Mouse (Mus musculus): ENCODE measurements around the gene Mapkapk2. TPM values are rescaled to one million over a fixed set of nuclear protein-coding genes. Genes with fewer than 3 reads are reported as not detected.

Gene Mapkapk2
- polyA plus RNA-seq, 1 experiment from 2014 or later, result 52.3 TPM

DNA sequence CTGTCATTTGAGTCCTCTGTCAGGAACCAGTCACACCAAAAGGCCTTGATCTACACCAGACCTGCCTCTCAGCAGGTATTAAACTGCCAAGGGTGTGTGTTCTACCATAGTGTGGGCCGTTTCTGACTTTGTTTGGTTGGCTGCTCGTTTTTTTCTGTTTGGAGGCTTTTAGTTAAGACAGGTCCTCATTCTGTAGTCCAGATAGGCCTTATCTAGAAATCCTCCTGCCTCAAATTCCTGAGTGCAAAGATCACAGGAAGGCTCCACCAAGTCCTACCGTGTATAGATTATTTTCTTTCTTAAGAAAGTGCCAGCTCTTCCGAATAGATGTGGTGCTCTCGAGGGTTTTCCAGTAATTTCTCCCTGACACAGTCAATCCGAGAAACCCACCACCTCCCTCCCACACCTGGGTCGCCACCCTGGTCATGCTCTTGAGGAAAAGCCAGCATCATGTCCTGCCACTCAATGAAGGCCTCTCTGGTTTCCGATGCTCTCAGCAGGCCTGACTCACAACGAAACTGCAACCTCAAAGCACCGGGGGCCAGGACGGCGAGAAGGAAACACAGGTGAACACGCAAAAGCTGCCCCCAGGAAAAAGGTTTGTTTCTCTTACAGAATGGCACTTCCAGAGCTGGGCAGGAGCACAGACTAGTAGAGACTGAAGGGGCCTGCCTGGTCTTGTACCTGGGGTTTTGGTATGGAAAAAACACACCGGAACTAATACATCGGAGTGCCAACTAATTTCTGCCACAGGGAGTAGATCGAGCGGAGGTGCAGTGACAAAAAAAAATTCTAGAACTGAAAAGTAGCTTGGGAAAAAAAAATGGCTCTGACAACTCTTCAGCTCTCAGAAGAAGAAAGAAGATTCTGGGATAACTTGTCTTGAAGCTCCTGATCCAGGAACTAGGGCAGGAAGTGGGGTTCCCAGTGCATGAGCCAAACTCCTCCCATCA lies 87.1 kb downstream of the Mapkapk2 start:
- no peaks in the 10 kb centered on the region for H3K4me1 ChIP-seq (replicated peaks; ENCODE audit: control insufficient read depth, insufficient read depth, low read length)
- H3K36me3 ChIP-seq (ENCODE audit: control insufficient read depth, insufficient read depth, low read length), result no peaks in the 10 kb centered on the region
- no peak for DNase-seq (ENCODE audit: low spot score)
- no peak overlapping the region for H3K4me2 ChIP-seq (ENCODE audit: low read depth, low read length, severe bottlenecking)
- H3K27ac ChIP-seq (ENCODE audit: low read depth, low read length), result no peak overlapping the region
- WGBS, result 87% methylated on average over 17 of the region's 17 CpGs
- ATAC-seq (replicated peaks; ENCODE audit: low FRiP score), result no peak
- no peaks in the 10 kb centered on the region for H3K9me3 ChIP-seq (ENCODE audit: control insufficient read depth, low read length)
- H3K27me3 ChIP-seq (ENCODE audit: control insufficient read depth, insufficient read depth, low read length), result no peaks in the 10 kb centered on the region
- H3K9ac ChIP-seq (ENCODE audit: low read length), result no peak overlapping the region
- H3K4me3 ChIP-seq (ENCODE audit: low read depth, low read length), result no peak overlapping the region

DNA sequence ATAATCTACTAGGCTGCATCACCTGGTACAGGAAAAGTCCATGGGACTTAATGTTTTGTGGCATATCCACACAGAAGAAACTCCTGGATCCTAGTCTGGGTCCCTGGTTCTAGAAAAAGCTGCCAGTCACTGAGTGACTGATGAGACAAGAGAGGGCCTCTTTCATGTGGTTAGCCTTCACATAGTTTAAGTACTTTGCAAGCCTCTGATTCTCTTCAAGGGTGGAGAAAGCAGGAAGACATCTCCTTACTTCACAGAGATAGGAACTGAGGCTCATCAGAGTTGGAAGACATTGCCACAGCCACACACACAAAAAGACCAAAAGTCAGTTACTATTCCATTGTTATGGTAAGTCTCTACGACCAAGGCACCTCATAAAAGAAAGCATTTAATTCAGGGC lies 91.6 kb downstream of the Mapkapk2 start:
- no peak for DNase-seq (ENCODE audit: low spot score)
- no peak overlapping the region for H3K4me3 ChIP-seq (ENCODE audit: low read depth, low read length)
- H3K36me3 ChIP-seq (ENCODE audit: control insufficient read depth, insufficient read depth, low read length), result no peaks in the 10 kb centered on the region
- H3K4me2 ChIP-seq (ENCODE audit: low read depth, low read length, severe bottlenecking), result no peak overlapping the region
- H3K27ac ChIP-seq (ENCODE audit: low read depth, low read length), result no peak overlapping the region
- 76% methylated on average over 1 of the region's 1 CpGs for WGBS
- H3K27me3 ChIP-seq (ENCODE audit: control insufficient read depth, insufficient read depth, low read length), result no peaks in the 10 kb centered on the region
- H3K9ac ChIP-seq (ENCODE audit: low read length), result no peak overlapping the region
- H3K4me1 ChIP-seq (replicated peaks; ENCODE audit: control insufficient read depth, insufficient read depth, low read length), result no peaks in the 10 kb centered on the region
- ATAC-seq (replicated peaks; ENCODE audit: low FRiP score), result no peak
- H3K9me3 ChIP-seq (ENCODE audit: control insufficient read depth, low read length), result no peaks in the 10 kb centered on the region

Other genes with a start within 250 kb of the Mapkapk2 start
- not detected in 2 replicates for gene Fcmr, start 232.2 kb downstream of the Mapkapk2 start, polyA plus RNA-seq (2014; fragmentation: Nextera tagmentation; extraction: Ambion mirVana)
- not detected in 2 replicates for gene Il24, start 210.4 kb downstream of the Mapkapk2 start, polyA plus RNA-seq (2014; fragmentation: Nextera tagmentation; extraction: Ambion mirVana)
- not detected in 2 replicates for gene Il20, start 186.4 kb downstream of the Mapkapk2 start, polyA plus RNA-seq (2014; fragmentation: Nextera tagmentation; extraction: Ambion mirVana)
- not detected in 2 replicates for gene Il19, start 157.7 kb downstream of the Mapkapk2 start, polyA plus RNA-seq (2014; fragmentation: Nextera tagmentation; extraction: Ambion mirVana)
- gene Il10, start 78.0 kb downstream of the Mapkapk2 start, polyA plus RNA-seq (2014; fragmentation: Nextera tagmentation; extraction: Ambion mirVana), result not detected in 2 replicates
- gene Dyrk3, start 40.5 kb upstream of the Mapkapk2 start, polyA plus RNA-seq (2014; fragmentation: Nextera tagmentation; extraction: Ambion mirVana), result 17.1 and 20.8 TPM in 2 replicates
- 61.8 and 68.5 TPM in 2 replicates for gene Eif2d, start 55.4 kb upstream of the Mapkapk2 start, polyA plus RNA-seq (2014; fragmentation: Nextera tagmentation; extraction: Ambion mirVana)
- 0.95 and 1.3 TPM in 2 replicates for gene Rassf5, start 147.4 kb upstream of the Mapkapk2 start, polyA plus RNA-seq (2014; fragmentation: Nextera tagmentation; extraction: Ambion mirVana)
- 0.55 and 0.83 TPM in 2 replicates for gene Ikbke, start 181.8 kb upstream of the Mapkapk2 start, polyA plus RNA-seq (2014; fragmentation: Nextera tagmentation; extraction: Ambion mirVana)